ENCODE assay signal across 8 mouse cellular contexts in genomic region chr11:88864458-88865197, GRCm38 (mm10). TPM values are rescaled to one million over a fixed set of nuclear protein-coding genes. Genes with fewer than 3 reads are reported as not detected.
DNase-seq lines count a peak whose midpoint lies in the region; ATAC-seq and TF ChIP-seq lines count a peak whose summit lies in the region.

Gene Akap1, minus strand, starts transcription at chr11:88864586.

- no peak for TF ChIP-seq CTCF in layer of hippocampus, adult 2 months (conservative IDR thresholded peaks at IDR 0.05)
- TF ChIP-seq CTCF in lung, embryonic 14.5 days (IDR thresholded peaks at IDR 0.05; ENCODE audit: low read depth) = no peak

- in situ Hi-C loops in ES-E14 (cut with MboI; ENCODE audit: low sequenced_read_pairs in 2 of 2, unreplicated experiment in 2 of 2) = no loop called here

- peaks cover 9 to 17% of the 10 kb centered on the region in 2 experiments for H3K4me1 ChIP-seq in ES-E14 (ENCODE audit: control insufficient read depth in 2 of 2, insufficient read depth in 2 of 2, low read length in 2 of 2, poor library complexity in 1 of 2)
- peaks cover 22% of the 10 kb centered on the region for H3K4me1 ChIP-seq in forebrain, embryonic 16.5 days (replicated peaks; ENCODE audit: control insufficient read depth, insufficient read depth, low read length)
- H3K4me1 ChIP-seq in lung, embryonic 14.5 days (ENCODE audit: insufficient read depth) = peaks cover 8% of the 10 kb centered on the region

- H3K27ac ChIP-seq in ES-E14 (ENCODE audit: insufficient read depth, low read depth, low read length, poor library complexity, severe bottlenecking) = peak within 1 kb of the TSS; percentile 78
- peak within 1 kb of the TSS; percentile 90 for H3K27ac ChIP-seq in forebrain, embryonic 16.5 days (ENCODE audit: low read length)
- H3K27ac ChIP-seq in layer of hippocampus, adult 2 months = peak within 1 kb of the TSS; percentile 96
- H3K27ac ChIP-seq in lung, embryonic 14.5 days (ENCODE audit: low read depth) = peak within 1 kb of the TSS; percentile 89

- peaks cover 5% of the 10 kb centered on the region; the same call in 1 of the 2 replicates for H3K36me3 ChIP-seq in ES-E14 (ENCODE audit: control insufficient read depth, insufficient read depth, low read length, poor library complexity, severe bottlenecking)
- no peaks in the 10 kb centered on the region for H3K36me3 ChIP-seq in forebrain, embryonic 16.5 days (ENCODE audit: control insufficient read depth, insufficient read depth)
- H3K36me3 ChIP-seq in lung, embryonic 14.5 days (ENCODE audit: insufficient read depth) = no peaks in the 10 kb centered on the region

- intact Hi-C loops in heart, postnatal 36 days (cut with DNase I) = loop anchor here (5.0 kb wide), 2 partner anchors 43 to 88 kb away; no protein-coding TSS in a partner anchor

- WGBS in forebrain, embryonic 16.5 days = 1% methylated on average over 58 of the region's 60 CpGs
- 2% methylated on average over 58 of the region's 60 CpGs for WGBS in lung, embryonic 14.5 days

- peak within 1 kb of the TSS; percentile 81 to 90 for H3K4me3 ChIP-seq in ES-E14 (ENCODE audit: insufficient read depth in 1 of 2, low read depth in 1 of 2, low read length in 2 of 2, poor library complexity in 1 of 2, severe bottlenecking in 1 of 2)
- H3K4me3 ChIP-seq in forebrain, embryonic 16.5 days (replicated peaks; ENCODE audit: low read length) = peak within 1 kb of the TSS; percentile 71
- peak within 1 kb of the TSS; percentile 94 for H3K4me3 ChIP-seq in layer of hippocampus, adult 2 months
- H3K4me3 ChIP-seq in lung, embryonic 14.5 days (ENCODE audit: low read depth, low read length) = peak within 1 kb of the TSS; percentile 77

- H3K9ac ChIP-seq in ES-E14 (ENCODE audit: insufficient read depth, low read depth, low read length, poor library complexity, severe bottlenecking) = peak within 1 kb of the TSS; percentile 86
- peak within 1 kb of the TSS; percentile 77 for H3K9ac ChIP-seq in forebrain, embryonic 16.5 days (replicated peaks; ENCODE audit: low read depth, low read length)
- peak within 1 kb of the TSS; percentile 76 for H3K9ac ChIP-seq in lung, embryonic 14.5 days

- H3K4me2 ChIP-seq in forebrain, embryonic 16.5 days (ENCODE audit: low read length) = peak within 1 kb of the TSS; percentile 98
- peak within 1 kb of the TSS; percentile 96 for H3K4me2 ChIP-seq in lung, embryonic 14.5 days

- H3K9me3 ChIP-seq in ES-E14 (ENCODE audit: control insufficient read depth, insufficient read depth, low read depth, low read length) = no peaks in the 10 kb centered on the region
- no peaks in the 10 kb centered on the region for H3K9me3 ChIP-seq in forebrain, embryonic 16.5 days (ENCODE audit: control insufficient read depth, low read length)
- no peaks in the 10 kb centered on the region for H3K9me3 ChIP-seq in lung, embryonic 14.5 days (ENCODE audit: low read depth, low read length)

- peak; percentile 94 for DNase-seq in ES-E14 (ENCODE audit: low read depth, low spot score)
- peak; percentile 97 for DNase-seq in cerebellum, adult 11-12 months
- DNase-seq in heart, postnatal 36 days = peak; percentile 98
- peak; percentile 97 to 98 for DNase-seq in layer of hippocampus, adult 2 months (ENCODE audit: low spot score in 2 of 2)
- peak; percentile 98 for DNase-seq in lung, embryonic 14.5 days
- peak; percentile 98 for DNase-seq in ovary, adult 18-20 months (ENCODE audit: low spot score)
- peak; percentile 98 for DNase-seq in thymus, postnatal 0 days (ENCODE audit: low spot score)

- H3K27me3 ChIP-seq in forebrain, embryonic 16.5 days (replicated peaks; ENCODE audit: control insufficient read depth, insufficient read depth, low read length) = no peaks in the 10 kb centered on the region
- no peaks in the 10 kb centered on the region for H3K27me3 ChIP-seq in lung, embryonic 14.5 days (ENCODE audit: insufficient read depth, low read length)

- peak; percentile 99 for ATAC-seq in forebrain, embryonic 16.5 days
- ATAC-seq in lung, embryonic 14.5 days (ENCODE audit: insufficient read depth) = peak; percentile 99

TF ChIP-seq in ES-E14, 5 proteins besides CTCF, POLR2A, EP300 and RAD21:
- TF ChIP-seq CHD2 (IDR thresholded peaks at IDR 0.05; ENCODE audit: low read depth, low read length) (peak; percentile 97), ZNF384 (IDR thresholded peaks at IDR 0.05; ENCODE audit: low read depth, low read length) (no peak), HCFC1 (IDR thresholded peaks at IDR 0.05; ENCODE audit: borderline replicate concordance, insufficient read depth, low read length) (0 out of 2 replicates have a peak, but pooled peaks have one; percentile 18)

RNA-seq across cellular contexts. Expression of gene Akap1, which starts in this region (rescaled TPM):
- 184 and 262 TPM in 2 replicates for total RNA-seq in ES-E14 (2012; rRNA removed)
- polyA plus RNA-seq in forebrain, embryonic 16.5 days (2015; fragmentation: Nextera tagmentation; extraction: Ambion mirVana) = 37.5 and 40.7 TPM in 2 replicates
- total RNA-seq in heart, postnatal 36 days (2021) = 100 to 1,000 TPM; 117 to 139 TPM
- 10 to 100 TPM; 38.9 to 40.3 TPM for total RNA-seq in layer of hippocampus, adult 2 months (2021)
- 18.8 and 20.6 TPM in 2 replicates for polyA plus RNA-seq in lung, embryonic 14.5 days (2014; fragmentation: Nextera tagmentation; extraction: Ambion mirVana)
- polyA plus RNA-seq in thymus, postnatal 0 days (2015; fragmentation: Nextera tagmentation; extraction: Ambion mirVana) = 9.3 and 10.0 TPM in 2 replicates

Comparison
In these comparisons a context has a peak if more than half of its experiments do, and no peak if none do; other contexts are left out.
1. Peak in every context shown above with its lines: DNase-seq, ATAC-seq, H3K4me3 ChIP-seq and H3K27ac ChIP-seq.